Mouse (Mus musculus) cerebellum, postnatal 10 days (tissue): ENCODE results near the gene Lrrk2.

Experiments
- DNase-seq, 2 experiments: peaks; one replicate each; pipeline ENCODE4 v3.0.0; 2021; ENCODE audit warnings: mixed read lengths in 2 of 2

Lrrk2 gene

DNA sequence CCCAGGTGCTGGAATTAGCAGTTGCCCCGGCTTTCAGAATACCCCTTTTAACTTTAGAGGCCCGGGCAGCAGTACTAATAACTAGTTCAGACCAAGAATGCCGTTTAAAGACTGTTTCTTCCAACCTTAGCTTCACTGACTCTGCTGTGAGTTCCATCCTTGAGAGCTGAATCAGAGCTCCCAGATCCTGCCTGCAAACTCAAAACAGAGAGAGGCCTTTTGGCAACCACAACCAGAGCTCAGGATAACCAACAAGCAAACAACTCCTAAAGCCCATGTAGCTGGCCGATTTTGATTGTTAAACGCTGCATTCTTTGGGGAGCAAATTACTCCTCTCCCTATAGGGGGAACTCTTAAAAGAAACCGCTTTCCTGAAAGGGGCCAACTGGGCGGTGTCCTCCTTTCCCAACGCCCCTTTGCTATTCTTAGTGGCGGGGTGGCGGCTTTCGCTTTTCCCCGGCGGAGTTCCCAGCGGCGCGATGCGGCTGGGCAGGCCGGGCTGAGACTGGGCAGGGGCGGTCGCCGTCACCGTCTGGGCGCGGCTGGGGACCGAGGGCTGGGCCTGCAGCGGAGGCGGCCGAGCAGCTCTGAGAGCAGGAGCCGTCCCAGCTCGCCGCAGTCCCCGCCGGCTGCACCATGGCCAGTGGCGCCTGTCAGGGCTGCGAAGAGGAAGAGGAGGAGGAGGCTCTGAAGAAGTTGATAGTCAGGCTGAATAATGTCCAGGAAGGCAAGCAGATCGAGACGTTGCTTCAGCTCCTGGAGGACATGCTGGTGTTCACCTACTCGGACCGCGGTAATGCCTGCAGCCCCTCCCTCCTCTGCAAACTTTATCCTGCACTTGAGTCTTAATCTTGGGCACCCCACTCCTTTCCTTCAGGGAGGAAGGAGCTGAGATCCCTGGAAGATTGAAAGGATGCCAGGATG, at the start of gene Lrrk2:
Gene Lrrk2, plus strand, starts transcription at position 531 of the 924 bp plus-strand sequence.
- peak; percentile 83 to 87 for DNase-seq

DNA sequence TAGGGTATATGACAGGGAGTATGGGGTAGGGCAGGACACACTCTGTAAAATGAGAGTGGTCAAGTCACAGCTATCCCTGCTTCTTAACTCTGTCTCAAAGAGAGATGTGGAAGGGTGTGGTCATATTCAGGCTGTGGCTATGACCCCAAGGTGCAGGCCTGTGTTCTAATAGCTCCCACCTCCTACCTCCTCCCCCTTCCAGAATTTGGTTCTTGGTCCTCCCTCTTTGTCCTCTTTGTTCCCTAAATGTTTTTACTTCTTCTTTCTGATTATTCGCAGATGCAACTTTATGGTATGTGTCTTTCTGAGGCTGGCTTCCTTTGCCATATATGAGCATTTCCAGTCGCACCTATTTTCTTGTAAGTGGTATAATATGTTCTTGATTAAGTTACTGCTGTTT, 48.5 kb upstream of the Lrrk2 start:
- DNase-seq = no peak

DNA sequence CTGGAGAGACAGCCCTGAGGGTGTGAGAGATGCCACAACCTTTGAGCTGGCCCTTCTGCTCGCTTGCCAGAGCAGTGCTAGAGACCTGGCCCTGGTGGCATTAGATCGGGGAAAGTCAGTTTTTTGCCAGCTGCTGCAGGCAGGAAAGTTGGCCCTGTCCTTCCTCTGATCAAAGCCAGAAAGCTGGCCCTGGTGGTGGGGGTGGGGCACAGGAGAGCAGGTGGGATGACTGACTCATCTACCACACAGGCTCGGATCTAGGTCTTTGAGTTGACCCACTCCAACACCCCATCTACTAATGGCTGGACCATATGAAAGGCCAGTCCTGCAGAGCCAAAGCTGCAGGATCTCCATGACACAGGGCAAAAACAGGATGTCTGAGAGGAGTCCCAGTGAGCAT, 43.8 kb upstream of the Lrrk2 start:
- peak; percentile 63 to 65 for DNase-seq

DNA sequence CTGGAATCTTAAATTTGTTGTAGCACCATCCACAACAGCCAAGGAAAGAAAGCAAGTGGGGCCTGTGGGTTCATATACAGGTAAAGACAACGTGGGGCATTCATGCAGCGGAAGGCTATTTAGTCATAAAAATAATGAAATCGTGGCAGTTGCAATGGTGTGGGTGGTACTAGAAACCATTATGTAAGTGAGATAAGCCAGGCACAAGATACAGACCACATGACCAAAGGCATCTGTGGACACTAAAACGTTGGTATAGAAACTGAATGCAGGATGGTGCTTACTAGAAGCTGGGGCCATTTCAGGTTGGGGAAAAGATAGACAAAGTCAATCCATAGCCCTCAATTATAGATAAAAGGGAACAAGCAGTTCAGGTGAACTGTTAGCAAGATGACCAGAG, 40.5 kb upstream of the Lrrk2 start:
- no peak for DNase-seq

DNA sequence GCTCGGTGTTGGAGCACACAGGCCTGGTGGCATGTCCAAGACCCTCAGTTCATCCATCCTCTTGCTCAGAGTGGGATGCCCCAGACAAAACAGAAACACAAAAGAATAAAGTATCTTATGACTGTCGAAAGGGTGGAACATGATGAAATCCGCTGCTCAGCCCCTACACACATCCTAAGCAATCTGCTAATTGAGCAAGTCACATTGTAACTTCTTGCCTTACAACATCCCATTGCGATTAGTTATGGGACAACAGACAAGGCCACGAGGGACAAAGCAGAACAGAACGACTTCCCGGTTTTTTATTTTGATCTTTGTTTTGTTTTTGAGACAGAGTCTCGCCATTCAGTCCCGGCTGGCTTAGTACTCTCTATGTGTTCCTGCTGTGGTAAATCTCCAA, 39.9 kb upstream of the Lrrk2 start:
- DNase-seq = no peak

DNA sequence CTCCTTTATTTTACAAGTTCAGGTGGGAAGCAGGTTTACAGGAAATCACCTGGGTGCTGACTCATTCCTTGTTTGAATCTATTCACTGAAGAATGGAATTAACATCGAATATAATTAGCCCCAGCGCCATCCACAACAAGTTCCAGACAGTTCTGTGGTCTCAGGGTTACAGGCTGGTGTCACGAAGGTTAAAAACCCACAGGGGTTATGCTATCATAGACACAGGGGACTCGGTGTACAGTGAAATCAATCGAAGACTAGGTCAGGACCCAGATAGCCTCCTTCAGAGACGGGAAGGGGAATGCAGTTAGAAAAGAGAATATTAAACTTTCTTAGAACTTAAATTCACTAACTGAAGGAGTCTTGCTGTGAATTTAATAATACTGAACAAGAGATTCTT, 39.2 kb upstream of the Lrrk2 start:
- DNase-seq = no peak

DNA sequence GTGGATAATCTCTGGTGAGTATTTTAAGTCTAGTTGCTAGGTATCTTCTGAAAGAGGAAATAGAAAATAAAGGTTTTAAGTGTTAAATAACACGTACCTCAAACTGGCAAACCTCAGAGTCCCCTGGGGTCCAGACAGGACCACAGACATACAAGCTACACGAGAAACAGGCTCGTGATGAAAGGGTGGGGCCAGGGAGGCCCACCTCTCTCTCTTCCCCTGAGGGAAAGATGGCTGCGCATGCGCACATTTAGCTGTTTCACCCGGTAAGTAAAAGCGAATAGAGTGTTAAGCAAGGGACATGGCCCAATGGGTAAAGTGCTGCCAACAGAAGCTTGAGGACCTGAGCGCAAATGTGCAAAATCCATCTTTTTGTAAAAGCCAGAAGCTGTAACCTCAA, 38.7 kb upstream of the Lrrk2 start:
- DNase-seq = no peak

DNA sequence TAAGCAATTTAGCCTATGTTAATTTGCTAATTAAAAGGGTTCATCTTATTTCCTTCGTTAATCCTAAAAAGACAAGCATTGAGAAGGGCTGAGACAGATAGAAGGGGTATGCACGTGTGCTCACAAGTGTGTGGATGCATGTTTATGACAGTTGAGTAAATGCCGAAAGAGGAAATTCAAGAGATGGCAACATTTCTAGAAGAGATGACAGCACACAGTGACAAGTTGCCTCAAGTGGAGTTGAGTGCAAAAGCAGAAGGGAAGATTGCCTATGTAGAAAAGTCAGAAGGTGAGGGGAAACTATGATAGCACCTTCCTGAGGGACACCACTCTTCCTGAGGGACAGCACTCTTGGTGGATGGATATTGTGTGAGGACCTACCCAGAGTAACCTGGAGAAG, 31.3 kb upstream of the Lrrk2 start:
- DNase-seq = no peak

DNA sequence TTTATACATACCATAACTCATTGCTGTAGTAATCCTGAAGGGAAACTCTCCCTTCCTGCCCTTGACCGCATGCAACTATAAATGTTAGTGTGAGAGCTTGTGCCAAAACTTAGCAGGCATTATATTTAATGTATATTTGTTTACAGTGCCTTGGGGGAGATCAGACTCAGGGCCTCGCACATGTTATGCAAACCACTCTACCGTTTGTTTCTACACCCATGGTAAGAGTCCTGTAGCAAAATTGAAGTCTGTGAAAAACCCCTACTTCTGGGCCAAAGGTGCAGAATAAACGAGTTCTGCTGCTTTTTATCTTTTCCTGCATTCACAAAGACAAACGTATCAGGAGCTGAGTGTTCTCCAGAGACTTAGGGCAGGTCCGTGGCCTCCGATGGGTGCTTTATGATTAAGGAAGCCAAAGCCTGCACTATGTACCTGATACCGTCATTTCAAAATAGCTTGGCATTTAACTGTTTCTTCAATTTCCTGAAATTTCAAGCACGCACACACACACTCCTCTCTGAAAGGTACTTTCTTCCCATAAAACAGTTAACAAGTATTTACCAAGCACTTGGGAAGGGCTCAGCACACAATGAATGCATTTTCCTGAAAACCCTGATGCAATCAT, 30.2 kb upstream of the Lrrk2 start:
- no peak for DNase-seq

DNA sequence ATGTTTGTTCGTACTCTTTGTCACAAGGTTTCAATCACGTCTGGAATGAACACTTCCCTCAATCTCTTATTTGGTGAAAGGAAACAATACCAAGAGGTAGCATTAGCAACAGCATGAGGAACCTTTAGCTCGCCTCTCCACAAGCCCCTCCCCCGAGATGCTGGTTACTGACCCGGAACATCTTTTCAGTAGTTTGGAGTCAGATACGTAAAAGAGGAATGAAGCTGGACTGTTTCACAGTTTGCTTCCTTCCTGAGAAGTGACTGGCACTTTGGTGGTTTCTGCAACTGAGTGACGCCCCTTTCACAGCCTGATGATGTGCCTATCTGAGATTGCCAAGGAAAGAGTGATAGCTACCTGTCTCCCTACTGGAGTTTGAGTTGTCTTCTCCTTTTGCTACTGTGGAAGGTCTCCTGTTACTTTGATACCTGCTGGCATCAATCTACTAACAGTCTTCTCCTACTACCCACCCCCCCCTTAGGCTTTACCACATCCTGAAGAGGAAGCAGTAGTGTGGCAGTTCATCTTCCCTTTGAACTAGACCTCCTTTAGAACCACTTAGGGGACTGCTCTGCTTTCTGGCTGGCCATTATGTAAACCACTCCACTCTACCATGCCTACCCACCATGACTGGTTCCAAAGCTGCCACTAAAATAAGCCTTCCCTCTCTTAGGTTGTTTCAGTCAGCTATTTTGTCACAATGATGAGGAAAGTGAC, 29.2 kb upstream of the Lrrk2 start:
- DNase-seq = no peak

DNA sequence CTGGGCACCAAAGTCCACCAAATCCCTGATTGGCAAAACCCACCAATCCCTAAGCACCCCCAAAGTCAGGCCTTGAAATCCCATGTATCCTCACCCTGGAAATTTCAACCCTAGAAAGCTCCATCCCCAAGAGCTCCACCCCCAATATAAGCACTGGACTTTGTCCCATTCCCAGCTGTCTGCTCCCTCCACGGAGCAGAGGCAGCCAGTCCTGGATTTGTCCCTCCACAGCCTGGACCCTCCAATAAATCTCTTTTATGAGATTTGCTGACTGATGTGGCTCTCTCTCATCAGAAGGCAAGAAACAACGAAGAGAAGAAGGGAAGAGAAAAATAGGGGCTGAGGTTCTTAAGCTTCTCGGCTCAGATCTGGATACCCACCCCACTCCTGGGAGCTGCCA, 22.7 kb upstream of the Lrrk2 start:
- no peak for DNase-seq

DNA sequence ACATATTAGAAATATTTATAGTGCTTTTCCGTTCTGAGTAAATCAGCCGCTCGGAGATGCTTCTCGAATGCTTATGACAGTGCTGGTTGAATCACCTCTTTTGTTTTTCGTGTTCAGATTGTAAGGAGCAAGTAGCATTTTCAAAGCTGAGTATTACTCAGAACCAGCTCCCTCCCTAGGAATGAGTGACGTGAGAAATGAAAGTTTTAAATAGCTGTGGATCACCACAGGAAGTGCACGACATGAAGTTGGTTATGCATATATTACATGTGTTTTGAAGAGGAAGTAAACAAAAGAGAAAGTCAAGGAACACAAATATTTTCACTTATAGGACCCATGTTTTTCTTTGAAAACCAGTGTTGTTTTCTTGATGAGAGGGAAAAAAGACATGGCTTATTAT, 21.5 kb upstream of the Lrrk2 start:
- no peak for DNase-seq

DNA sequence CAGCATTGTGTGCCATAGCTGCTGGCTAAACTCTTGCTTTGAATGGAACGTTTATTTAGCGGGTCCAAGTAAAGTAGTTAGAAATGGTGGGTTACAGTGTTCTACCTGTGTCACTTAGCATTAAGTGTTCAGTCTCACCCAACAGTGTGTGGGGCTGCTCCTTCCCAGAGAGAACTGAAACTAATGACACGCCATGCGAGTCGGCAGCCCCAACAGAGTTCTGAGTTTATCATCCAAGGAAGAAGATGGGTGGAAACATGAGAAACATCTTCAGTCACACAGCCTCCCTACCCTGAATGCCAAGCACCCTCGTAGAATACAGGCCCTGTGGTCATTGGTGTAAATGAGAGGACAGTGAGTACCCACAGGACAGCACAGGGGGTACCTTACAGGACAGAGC, 14.7 kb upstream of the Lrrk2 start:
- DNase-seq = no peak

DNA sequence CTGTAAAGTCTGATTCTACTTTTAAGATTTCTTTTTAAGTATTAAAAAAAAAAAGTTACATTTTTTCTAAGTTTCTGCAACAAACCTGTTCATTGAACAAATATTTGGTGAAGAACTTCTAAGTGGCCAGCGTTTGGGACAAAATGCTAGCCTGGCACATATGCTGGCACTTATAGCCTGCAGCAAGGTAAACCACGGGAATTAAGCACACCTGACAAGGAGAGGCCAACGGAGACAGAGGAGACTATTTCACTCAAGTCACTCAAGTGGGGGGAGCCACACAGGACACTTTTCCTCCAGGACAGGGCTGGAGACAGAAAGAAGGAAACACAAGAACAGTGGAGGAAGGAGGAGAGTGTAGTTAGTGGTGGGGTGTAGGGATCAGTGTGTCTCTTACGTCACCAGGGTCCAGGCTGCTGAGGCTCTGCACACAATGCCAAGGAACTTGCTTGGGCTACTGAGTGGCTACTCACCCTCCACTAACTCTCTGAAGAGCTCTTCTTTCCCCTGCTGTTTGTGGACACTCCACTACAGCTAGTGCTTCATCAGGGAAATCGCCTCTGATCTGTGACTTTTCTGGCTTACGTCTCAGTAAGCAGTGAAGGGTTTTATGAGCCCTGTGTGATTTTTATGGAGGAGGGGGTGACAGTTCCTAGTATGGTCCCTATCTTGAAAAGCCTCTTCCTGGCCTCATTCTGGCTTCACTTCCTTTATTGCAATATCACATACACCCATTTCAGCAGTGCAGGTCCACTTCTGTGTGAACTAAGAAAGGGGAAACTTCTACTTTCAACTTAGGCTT, 12.5 kb upstream of the Lrrk2 start:
- no peak for DNase-seq

DNA sequence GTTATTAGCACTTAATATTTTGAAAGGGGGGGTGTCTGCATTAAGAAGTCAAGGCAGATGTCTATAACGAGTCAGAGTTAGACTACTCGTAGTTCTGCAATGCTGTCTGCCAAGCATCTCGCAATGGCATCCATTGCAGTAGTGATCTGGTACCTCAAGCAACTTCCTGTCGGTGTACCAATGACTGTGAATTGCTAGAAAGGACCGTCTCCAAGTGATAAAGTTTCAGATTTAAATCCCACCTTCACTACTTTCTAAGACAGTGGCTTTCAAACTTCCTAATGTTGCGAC, 12.0 kb upstream of the Lrrk2 start:
- DNase-seq = no peak

DNA sequence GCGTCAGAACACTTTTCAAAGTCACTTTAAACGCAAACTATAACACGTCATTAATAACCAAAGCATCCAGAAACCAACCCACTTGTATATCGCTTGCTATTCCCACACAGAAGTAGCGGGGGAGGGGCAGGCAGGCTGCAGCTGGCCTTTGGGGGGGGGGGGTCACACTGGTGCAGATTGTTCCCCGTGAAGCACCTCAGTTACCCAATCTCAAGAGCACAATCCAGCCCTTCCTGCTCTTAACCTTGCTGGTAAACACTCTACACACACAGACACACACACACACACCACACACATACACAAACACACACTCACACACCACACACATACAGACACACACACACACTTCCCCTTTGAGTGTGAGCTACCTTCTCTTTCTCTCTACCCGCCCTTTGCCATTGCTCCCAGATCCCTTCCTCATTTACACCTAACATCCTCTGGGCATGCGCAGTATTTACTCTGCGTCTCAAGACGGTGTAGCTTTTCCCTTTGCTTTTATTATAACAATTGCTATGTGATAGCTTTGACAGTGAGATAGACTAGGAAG, 8.3 kb upstream of the Lrrk2 start:
- DNase-seq = peak; percentile 7 to 10

DNA sequence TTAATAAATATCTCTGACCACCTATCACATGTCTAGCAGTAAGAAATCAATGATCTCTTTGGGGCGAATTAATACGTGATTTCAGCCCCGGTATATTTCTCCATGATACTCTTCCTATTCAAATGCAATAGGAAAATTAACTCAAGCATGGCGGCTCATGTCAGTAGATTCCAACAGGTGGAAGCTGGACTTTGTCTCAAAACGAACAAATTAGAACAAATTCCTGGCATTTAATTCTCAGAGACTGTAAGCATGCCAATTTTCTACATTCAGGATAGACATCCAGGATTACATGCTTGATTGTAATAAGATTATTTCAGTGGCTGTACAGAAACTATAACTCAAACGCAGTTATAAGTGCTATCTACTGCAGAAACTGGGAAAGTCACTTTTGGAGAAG, 7.4 kb upstream of the Lrrk2 start:
- no peak for DNase-seq

DNA sequence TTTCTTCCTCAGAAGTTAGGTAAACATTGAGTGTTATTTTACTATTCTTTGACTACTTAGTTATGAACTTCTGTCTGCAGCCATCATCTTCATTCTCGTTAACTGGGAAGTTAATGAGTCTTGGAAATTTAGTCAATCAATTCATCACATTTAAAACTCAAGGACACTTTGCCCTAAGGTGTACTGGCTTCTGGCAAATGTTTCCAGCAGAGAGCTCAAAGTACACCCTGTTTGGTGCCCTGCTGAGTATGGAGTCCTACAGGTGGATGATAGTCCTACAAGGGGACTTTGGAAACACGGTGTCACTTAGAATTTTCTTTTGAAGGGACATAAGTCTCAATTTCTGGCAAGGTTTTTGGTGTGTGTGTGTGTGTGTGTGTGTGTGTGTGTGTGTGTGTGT, 1.8 kb upstream of the Lrrk2 start:
- DNase-seq = no peak

DNA sequence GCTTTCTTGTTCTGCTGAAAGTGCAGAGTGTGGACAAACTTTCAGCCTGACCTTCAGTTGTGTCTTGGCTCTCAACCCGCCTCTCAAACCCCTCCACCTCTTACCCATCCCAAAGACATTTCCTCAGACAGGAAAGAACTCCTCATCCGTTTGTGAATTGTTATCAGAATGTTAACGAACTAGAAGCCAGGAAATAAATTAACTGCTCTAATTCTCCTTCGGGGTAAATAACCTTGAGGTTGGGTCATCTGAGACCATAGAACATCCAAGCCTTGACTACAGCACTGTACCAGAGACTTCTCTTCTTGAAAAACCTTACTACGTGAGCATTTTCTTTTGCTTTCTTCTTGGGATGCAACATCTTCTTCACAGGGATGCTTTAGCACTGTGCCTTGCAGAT, 988 bp upstream of the Lrrk2 start:
- DNase-seq = no peak

DNA sequence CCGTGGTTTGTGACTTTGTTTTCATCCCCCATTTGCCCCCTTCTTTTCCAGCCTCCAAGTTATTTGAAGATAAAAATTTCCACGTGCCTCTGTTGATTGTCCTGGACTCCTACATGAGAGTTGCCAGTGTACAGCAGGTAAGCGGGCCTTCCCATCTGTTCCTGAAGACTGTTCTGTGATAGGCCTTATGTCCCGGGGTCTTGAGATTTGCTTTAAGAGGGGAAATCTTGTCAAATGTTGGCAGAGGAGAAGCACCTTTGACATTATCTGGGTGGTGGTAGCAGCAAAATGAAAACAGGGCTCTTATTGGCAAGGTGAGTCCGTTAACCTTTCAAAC, 562 bp downstream of the Lrrk2 start:
- DNase-seq = no peak

DNA sequence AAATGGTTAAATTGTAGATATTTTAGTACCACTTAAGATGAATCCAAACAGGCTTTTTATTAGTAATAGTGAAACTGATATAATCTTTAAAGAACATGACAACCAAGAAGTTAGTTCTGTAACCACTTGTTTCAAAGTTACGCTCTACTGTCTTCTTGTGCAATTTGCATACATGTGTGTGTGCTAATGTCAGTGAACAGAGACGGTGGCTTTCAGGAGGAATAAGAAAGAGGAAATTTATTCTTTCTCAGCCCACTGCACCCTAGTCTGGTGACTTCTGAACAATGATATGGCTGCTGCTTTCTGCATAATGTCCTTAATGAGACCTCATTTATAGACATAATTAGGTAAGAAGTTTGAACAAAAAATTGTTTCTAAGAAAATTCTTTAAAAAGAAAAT, 7.1 kb downstream of the Lrrk2 start:
- DNase-seq = no peak

DNA sequence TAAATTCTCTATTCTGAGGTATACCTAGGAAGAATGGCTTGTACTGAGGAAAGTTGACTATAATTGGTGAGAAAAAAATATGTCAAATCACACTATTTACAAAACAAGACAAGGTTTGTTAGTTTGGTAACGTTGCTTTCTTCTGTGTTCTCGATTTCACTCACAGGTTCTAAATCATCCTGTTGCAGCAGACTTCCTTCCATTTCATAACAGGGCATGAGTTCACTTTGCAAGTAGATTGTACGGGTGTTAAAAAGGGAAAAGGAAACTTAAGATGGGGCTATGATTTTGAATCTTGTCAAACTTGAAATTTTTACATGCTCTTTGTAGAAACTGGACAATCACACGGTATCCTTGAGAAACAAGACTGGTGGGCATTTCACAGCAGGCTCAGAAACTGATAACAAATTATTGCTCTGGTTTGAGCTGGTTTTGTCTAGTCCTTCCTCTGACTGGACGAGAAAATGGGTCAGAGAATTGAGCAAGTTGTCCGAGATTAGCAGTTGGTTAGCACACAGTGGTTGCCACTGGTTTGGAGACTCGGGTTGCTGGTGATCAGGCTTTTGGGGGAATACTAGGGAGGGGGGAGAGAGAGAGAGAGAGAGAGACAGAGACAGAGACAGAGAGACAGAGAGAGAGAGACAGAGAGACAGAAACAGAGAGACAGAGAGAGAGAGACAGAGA, 13.0 kb downstream of the Lrrk2 start:
- no peak for DNase-seq

DNA sequence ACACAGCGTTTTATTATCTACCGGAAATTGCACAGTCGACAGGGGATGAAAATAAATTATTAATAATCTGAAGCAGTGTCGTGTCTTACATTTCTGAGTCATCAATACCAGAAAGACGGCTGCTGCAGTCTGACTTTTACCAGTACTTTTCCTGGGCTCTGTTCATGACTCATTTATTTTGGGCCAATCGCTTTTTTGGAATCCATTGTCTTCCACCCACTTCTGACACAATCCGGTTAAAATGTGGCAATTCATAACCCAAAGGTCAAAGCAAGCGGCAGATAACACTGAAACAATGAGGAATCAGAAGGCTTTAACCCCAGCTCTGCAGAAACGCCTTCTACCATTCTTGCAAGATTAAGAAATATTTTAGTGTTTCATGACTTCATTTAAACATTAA, 17.7 kb downstream of the Lrrk2 start:
- no peak for DNase-seq
